Mouse (Mus musculus): Measurements from ENCODE around the gene Pdss2. TPM values are rescaled to one million over a fixed set of nuclear protein-coding genes. Genes with fewer than 3 reads are reported as not detected.

Gene Pdss2
- polyA plus RNA-seq, 1 experiment from 2014 or later = 18.0 TPM

- H3K9ac ChIP-seq (replicated peaks; ENCODE audit: low read length) = no peak overlapping the region
- WGBS = 93% methylated on average over 6 of the region's 6 CpGs
- H3K4me2 ChIP-seq (replicated peaks; ENCODE audit: low read depth, low read length) = no peak overlapping the region
- H3K4me3 ChIP-seq (ENCODE audit: low read length) = no peak overlapping the region
- H3K27ac ChIP-seq (ENCODE audit: low read length) = no peak overlapping the region
- H3K9me3 ChIP-seq (ENCODE audit: low read length) = no peaks in the 10 kb centered on the region
- H3K36me3 ChIP-seq (ENCODE audit: insufficient read depth, low read length) = no peaks in the 10 kb centered on the region
- no peak for ATAC-seq (ENCODE audit: low FRiP score, low TSS enrichment)
- no peaks in the 10 kb centered on the region for H3K27me3 ChIP-seq (ENCODE audit: insufficient read depth, low read length)
- 0 out of 2 replicates have a peak, but pooled peaks cover 3% of the 10 kb centered on the region for H3K4me1 ChIP-seq (ENCODE audit: insufficient read depth, low read length)
Measured at GRCm38 (mm10) chr10:43362947-43363346, 141.7 kb downstream of the Pdss2 start.

DNA sequence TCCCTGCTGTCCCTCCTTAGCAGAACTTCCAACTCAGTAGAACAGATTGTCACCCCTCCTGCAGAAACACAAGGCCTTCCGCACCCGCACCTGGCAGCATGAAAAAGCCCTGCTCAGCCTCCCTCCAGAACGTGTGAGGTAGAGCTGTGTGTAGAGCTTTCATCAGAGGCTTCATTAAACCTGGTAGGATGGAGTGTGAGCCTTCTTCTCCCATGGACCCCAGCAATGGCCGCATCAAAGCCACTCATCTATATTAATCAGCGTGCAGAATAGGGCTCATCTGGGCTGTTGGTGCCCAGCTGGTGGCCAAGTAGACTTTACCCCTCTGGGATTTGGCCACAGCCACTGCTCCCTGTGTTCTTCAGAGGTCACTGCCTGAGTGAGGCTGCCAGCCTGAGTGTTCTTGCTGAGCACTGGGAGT lies 142.2 kb downstream of the Pdss2 start:
- ATAC-seq (ENCODE audit: low FRiP score, low TSS enrichment) = no peak
- WGBS = 93% methylated on average over 5 of the region's 5 CpGs
- H3K4me3 ChIP-seq (ENCODE audit: low read length) = no peak overlapping the region

DNA sequence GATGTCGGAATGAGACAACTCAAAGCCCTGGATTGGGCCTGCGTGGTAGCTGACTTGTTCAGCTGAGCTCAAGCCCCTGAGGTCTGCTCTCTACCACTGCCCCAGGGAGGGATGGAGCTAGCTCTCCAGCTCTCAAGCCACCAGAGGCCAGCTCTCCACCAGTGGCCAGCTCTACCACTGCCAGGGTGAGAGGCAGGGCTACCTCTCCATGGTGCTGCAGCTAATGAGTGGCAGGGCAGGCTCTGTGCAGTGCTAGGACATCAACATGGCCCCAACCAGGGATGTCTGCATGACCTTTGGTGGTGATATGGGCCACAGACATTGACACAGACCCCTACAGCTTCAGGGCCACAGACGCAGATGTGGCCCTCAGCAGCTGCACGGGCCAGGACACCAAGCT lies 144.6 kb downstream of the Pdss2 start:
- no peaks in the 10 kb centered on the region for H3K36me3 ChIP-seq (ENCODE audit: insufficient read depth, low read length)
- H3K9me3 ChIP-seq (ENCODE audit: low read length) = no peaks in the 10 kb centered on the region
- no peak overlapping the region for H3K27ac ChIP-seq (ENCODE audit: low read length)
- WGBS = 93% methylated on average over 4 of the region's 4 CpGs
- no peak overlapping the region for H3K4me3 ChIP-seq (ENCODE audit: low read length)
- no peaks in the 10 kb centered on the region for H3K27me3 ChIP-seq (ENCODE audit: insufficient read depth, low read length)
- 0 out of 2 replicates have a peak, but pooled peaks cover 3% of the 10 kb centered on the region for H3K4me1 ChIP-seq (ENCODE audit: insufficient read depth, low read length)
- no peak overlapping the region for H3K4me2 ChIP-seq (replicated peaks; ENCODE audit: low read depth, low read length)
- no peak overlapping the region for H3K9ac ChIP-seq (replicated peaks; ENCODE audit: low read length)
- ATAC-seq (ENCODE audit: low FRiP score, low TSS enrichment) = no peak

More for the DNA sequence above, 142.2 kb downstream of the Pdss2 start:
- no peak overlapping the region for H3K27ac ChIP-seq (ENCODE audit: low read length)
- H3K4me2 ChIP-seq (replicated peaks; ENCODE audit: low read depth, low read length) = no peak overlapping the region
- no peaks in the 10 kb centered on the region for H3K27me3 ChIP-seq (ENCODE audit: insufficient read depth, low read length)
- no peak overlapping the region for H3K9ac ChIP-seq (replicated peaks; ENCODE audit: low read length)
- 0 out of 2 replicates have a peak, but pooled peaks cover 3% of the 10 kb centered on the region for H3K4me1 ChIP-seq (ENCODE audit: insufficient read depth, low read length)
- no peaks in the 10 kb centered on the region for H3K36me3 ChIP-seq (ENCODE audit: insufficient read depth, low read length)
- H3K9me3 ChIP-seq (ENCODE audit: low read length) = no peaks in the 10 kb centered on the region

DNA sequence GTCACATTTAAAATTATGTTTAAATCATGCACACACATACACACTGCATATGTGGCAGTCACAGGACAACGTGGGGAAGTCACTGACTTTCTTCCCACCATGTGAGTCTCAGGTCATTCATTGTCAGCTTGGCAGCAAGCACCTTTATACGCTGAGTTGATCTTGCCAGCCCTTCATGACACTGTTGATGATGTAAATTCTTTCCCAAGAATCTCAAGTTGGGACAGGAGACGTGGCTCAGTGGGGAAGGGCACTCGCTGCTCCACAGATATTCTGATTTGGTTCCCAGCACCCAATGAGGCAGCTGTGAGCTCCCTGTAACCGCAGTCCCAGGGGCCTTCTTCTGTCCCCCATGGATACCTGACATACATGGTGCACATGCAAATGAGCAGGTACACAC lies 147.3 kb downstream of the Pdss2 start:
- no peak for ATAC-seq (ENCODE audit: low FRiP score, low TSS enrichment)
- 92% methylated on average over 5 of the region's 5 CpGs for WGBS
- Histone ChIP-seq H3K9me3 (ENCODE audit: low read length) (no peaks in the 10 kb centered on the region), H3K27me3 (ENCODE audit: insufficient read depth, low read length) (no peaks in the 10 kb centered on the region), H3K4me2 (replicated peaks; ENCODE audit: low read depth, low read length) (no peak overlapping the region), H3K4me1 (ENCODE audit: insufficient read depth, low read length) (0 out of 2 replicates have a peak, but pooled peaks cover 8% of the 10 kb centered on the region), H3K4me3 (ENCODE audit: low read length) (no peak overlapping the region), H3K27ac (ENCODE audit: low read length) (no peak overlapping the region), H3K9ac (replicated peaks; ENCODE audit: low read length) (no peak overlapping the region), H3K36me3 (ENCODE audit: insufficient read depth, low read length) (no peaks in the 10 kb centered on the region)

DNA sequence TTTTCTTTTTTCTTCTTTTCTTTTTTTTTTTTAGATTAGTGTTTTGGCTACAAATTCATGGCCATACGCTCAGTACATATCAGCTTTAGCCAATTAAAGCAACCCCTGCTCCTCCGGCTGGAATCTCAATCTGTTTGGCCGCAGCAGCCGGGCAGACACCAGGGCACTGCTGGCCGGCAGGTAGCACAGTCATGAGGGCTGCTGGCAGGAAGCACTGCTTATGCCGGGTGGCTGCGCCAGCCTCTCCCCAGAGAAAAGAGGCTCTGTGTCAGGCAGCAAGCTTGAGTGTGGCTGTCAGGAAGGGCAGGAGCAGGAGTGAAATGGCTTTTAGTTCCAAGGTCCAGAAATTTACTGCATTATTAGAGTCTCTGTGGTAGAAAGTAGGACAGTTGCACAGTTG lies 151.0 kb downstream of the Pdss2 start:
- H3K4me2 ChIP-seq (replicated peaks; ENCODE audit: low read depth, low read length) = no peak overlapping the region
- no peak overlapping the region for H3K9ac ChIP-seq (replicated peaks; ENCODE audit: low read length)
- WGBS = 45% methylated on average over 7 of the region's 7 CpGs
- H3K27me3 ChIP-seq (ENCODE audit: insufficient read depth, low read length) = no peaks in the 10 kb centered on the region
- H3K4me1 ChIP-seq (ENCODE audit: insufficient read depth, low read length) = 0 out of 2 replicates have a peak, but pooled peaks cover 5% of the 10 kb centered on the region
- peak; percentile 73; the same call in 1 of the 2 replicates for ATAC-seq (ENCODE audit: low FRiP score, low TSS enrichment)
- H3K27ac ChIP-seq (ENCODE audit: low read length) = no peak overlapping the region; the same call in 1 of the 2 replicates
- H3K4me3 ChIP-seq (ENCODE audit: low read length) = no peak overlapping the region
- no peaks in the 10 kb centered on the region for H3K9me3 ChIP-seq (ENCODE audit: low read length)
- no peaks in the 10 kb centered on the region for H3K36me3 ChIP-seq (ENCODE audit: insufficient read depth, low read length)

DNA sequence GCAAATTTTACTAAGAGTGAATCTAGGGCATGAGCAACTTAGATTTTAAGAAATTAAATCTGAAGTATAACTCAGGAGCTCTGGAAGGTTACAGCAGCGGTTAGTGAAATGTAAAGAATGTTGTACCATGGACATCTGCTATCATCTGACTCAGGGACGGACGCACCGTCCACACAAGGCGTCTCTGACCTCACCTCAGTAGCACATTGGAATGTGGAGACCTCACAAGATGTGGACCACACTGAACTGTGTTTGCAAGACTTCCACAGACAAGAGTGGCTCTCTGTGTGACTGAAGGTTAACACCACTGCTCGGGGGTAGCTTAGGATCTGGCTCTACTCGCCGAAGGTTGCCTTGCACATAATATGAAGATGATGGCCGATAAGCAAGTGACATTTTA lies 151.7 kb downstream of the Pdss2 start:
- 73% methylated on average over 9 of the region's 9 CpGs for WGBS
- Histone ChIP-seq H3K9me3 (ENCODE audit: low read length) (no peaks in the 10 kb centered on the region), H3K9ac (replicated peaks; ENCODE audit: low read length) (no peak overlapping the region), H3K4me2 (replicated peaks; ENCODE audit: low read depth, low read length) (no peak overlapping the region), H3K36me3 (ENCODE audit: insufficient read depth, low read length) (no peaks in the 10 kb centered on the region), H3K4me3 (ENCODE audit: low read length) (no peak overlapping the region), H3K4me1 (ENCODE audit: insufficient read depth, low read length) (0 out of 2 replicates have a peak, but pooled peaks cover 5% of the 10 kb centered on the region), H3K27ac (ENCODE audit: low read length) (no peak overlapping the region), H3K27me3 (ENCODE audit: insufficient read depth, low read length) (no peaks in the 10 kb centered on the region)
- ATAC-seq (ENCODE audit: low FRiP score, low TSS enrichment) = peak; percentile 27; the same call in 1 of the 2 replicates

- H3K27me3 ChIP-seq (ENCODE audit: insufficient read depth, low read length) = no peaks in the 10 kb centered on the region
- H3K4me3 ChIP-seq (ENCODE audit: low read length) = no peak overlapping the region
- no peak overlapping the region for H3K9ac ChIP-seq (replicated peaks; ENCODE audit: low read length)
- no peak overlapping the region for H3K4me2 ChIP-seq (replicated peaks; ENCODE audit: low read depth, low read length)
- 0 out of 2 replicates have a peak, but pooled peaks have one; percentile 55 for ATAC-seq (ENCODE audit: low FRiP score, low TSS enrichment)
- no peak overlapping the region for H3K27ac ChIP-seq (ENCODE audit: low read length)
- no peaks in the 10 kb centered on the region for H3K9me3 ChIP-seq (ENCODE audit: low read length)
- H3K36me3 ChIP-seq (ENCODE audit: insufficient read depth, low read length) = no peaks in the 10 kb centered on the region
- 0 out of 2 replicates have a peak, but pooled peaks cover 5% of the 10 kb centered on the region for H3K4me1 ChIP-seq (ENCODE audit: insufficient read depth, low read length)
- WGBS = 57% methylated on average over 12 of the region's 12 CpGs
Measured at GRCm38 (mm10) chr10:43373666-43374065, 152.4 kb downstream of the Pdss2 start.

DNA sequence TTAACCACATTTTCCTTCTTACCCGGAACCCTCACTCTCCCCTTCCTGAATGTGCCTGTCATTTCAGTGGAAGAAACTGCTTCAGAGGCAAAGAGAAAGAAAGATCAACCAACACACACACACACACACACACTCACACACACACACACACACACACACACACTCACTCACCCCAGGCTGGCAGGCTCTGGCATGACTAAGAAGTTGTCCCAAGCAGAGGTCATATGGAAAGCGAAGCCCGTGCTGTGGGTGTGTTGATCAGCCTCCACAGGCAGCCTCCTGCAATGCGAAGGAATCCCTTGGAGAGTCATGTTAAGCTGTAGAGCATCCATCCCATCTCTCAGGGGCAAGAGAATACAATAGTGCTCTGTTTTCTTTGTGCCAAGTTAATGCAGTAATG lies 154.0 kb downstream of the Pdss2 start:
- 87% methylated on average over 4 of the region's 4 CpGs for WGBS
- Histone ChIP-seq H3K4me3 (ENCODE audit: low read length) (no peak overlapping the region), H3K4me1 (ENCODE audit: insufficient read depth, low read length) (0 out of 2 replicates have a peak, but pooled peaks cover 10% of the 10 kb centered on the region), H3K9ac (replicated peaks; ENCODE audit: low read length) (no peak overlapping the region), H3K4me2 (replicated peaks; ENCODE audit: low read depth, low read length) (no peak overlapping the region), H3K27me3 (ENCODE audit: insufficient read depth, low read length) (no peaks in the 10 kb centered on the region), H3K36me3 (ENCODE audit: insufficient read depth, low read length) (no peaks in the 10 kb centered on the region), H3K27ac (ENCODE audit: low read length) (no peak overlapping the region), H3K9me3 (ENCODE audit: low read length) (no peaks in the 10 kb centered on the region)
- no peak for ATAC-seq (ENCODE audit: low FRiP score, low TSS enrichment)

GRCm38 (mm10) chr10:43376749-43377148 lies 155.5 kb downstream of the Pdss2 start:
- H3K9ac ChIP-seq (replicated peaks; ENCODE audit: low read length) = no peak overlapping the region
- no peak for ATAC-seq (ENCODE audit: low FRiP score, low TSS enrichment)
- no peak overlapping the region for H3K27ac ChIP-seq (ENCODE audit: low read length)
- H3K4me3 ChIP-seq (ENCODE audit: low read length) = no peak overlapping the region
- WGBS = 79% methylated on average over 8 of the region's 8 CpGs
- H3K4me2 ChIP-seq (replicated peaks; ENCODE audit: low read depth, low read length) = no peak overlapping the region
- H3K4me1 ChIP-seq (ENCODE audit: insufficient read depth, low read length) = 0 out of 2 replicates have a peak, but pooled peaks cover 10% of the 10 kb centered on the region
- H3K9me3 ChIP-seq (ENCODE audit: low read length) = no peaks in the 10 kb centered on the region
- no peaks in the 10 kb centered on the region for H3K36me3 ChIP-seq (ENCODE audit: insufficient read depth, low read length)
- H3K27me3 ChIP-seq (ENCODE audit: insufficient read depth, low read length) = no peaks in the 10 kb centered on the region

DNA sequence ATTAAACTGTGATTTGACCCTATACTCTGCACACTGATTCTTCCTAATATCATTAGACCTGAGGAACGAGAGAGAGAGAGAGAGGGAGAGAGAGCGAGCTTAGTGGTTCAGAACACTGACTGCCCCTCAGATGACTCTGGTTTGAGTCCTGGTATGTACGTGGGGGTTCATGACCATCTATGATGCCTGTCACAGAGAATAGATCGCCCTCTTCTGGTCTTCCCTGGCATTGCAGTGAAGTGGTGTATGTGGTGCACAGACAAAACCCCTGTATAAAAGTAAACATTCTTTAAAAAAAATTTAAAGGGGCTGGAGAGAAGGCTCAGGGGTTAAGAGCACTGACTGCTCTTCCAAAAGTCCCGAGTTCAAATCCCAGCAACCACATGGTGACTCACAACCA lies 157.0 kb downstream of the Pdss2 start:
- Histone ChIP-seq H3K27ac (ENCODE audit: low read length) (peak overlapping the region; percentile 46; the same call in 1 of the 2 replicates), H3K4me3 (ENCODE audit: low read length) (no peak overlapping the region), H3K9me3 (ENCODE audit: low read length) (no peaks in the 10 kb centered on the region), H3K9ac (replicated peaks; ENCODE audit: low read length) (no peak overlapping the region), H3K4me2 (replicated peaks; ENCODE audit: low read depth, low read length) (no peak overlapping the region), H3K36me3 (ENCODE audit: insufficient read depth, low read length) (no peaks in the 10 kb centered on the region), H3K4me1 (ENCODE audit: insufficient read depth, low read length) (0 out of 2 replicates have a peak, but pooled peaks cover 5% of the 10 kb centered on the region), H3K27me3 (ENCODE audit: insufficient read depth, low read length) (no peaks in the 10 kb centered on the region)
- ATAC-seq (ENCODE audit: low FRiP score, low TSS enrichment) = 0 out of 2 replicates have a peak, but pooled peaks have one; percentile 22
- 48% methylated on average over 5 of the region's 5 CpGs for whole genome bisulfite sequencing

Data from kidney, embryonic 16.5 days (tissue).